Mouse (Mus musculus) T-helper 2 cell (primary cell): ENCODE data around the gene Galp.
"Not testable (repeated sequence)": the region's sequence is repeated elsewhere in the genome, so short reads cannot be mapped to it uniquely, and the experiment has no call there.

Experiments
- in situ Hi-C: fragments of 300-600 bp; cut with MboI, MseI; formaldehyde crosslinking; loops from one replicate; pipeline ENCODE4 v1.15.1; 2025; ENCODE audit warnings: high pct_unique_total_duplicates

Galp gene

DNA sequence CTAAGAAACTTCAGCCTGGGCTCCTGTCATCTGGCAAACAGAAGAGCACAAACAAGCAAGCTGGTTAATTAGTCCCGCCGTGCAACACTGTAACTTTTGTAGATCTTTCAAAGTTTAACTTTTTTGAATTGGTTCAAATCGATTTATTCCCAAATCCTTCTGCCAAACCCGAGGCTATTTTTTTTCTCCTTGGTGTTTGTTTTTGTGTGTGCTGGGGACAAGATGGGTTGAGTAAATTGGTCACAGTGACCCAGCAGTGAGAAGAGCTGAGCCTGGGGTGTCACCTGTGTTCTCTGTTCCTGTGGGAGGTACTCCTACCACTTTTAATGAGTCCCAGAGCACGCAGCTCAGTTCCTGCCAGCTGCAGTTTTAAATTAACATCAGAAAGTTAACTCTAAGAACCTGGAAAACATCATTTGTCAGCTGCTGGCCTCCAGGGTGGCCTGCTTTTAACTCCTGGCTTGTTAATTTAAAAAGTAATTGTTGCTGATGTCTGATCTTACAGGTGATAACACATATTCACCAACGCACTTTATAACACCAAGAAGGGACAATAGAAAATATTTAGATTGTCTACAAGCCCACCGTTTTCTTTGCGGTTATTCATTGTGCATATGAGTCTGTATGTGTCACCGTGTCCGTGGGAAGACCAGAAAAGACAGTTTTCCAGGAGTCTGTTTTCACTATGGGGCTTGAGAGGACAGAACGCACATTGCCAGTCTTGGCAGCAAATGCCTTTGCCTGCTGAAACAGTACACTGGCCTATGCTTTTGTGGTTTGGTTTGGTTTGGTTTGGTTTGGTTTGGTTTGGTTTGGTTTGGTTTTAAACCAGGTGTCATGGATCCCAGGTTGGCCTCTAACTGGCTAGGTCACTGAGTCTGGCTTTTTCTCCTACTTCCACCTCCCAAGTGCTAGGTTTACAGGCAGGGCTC lies 47.7 kb downstream of the Galp start:
- in situ Hi-C loops = no loop called here

- in situ Hi-C loops = no loop called here
Measured at GRCm38 (mm10) chr7:6252410-6252809, 55.5 kb downstream of the Galp start, which contains the start of gene Epp13. TSS of gene Epp13 (plus strand) at chr7:6252710.

- in situ Hi-C loops = no loop called here
Measured at GRCm38 (mm10) chr7:6254451-6254850, 57.6 kb downstream of the Galp start.

DNA sequence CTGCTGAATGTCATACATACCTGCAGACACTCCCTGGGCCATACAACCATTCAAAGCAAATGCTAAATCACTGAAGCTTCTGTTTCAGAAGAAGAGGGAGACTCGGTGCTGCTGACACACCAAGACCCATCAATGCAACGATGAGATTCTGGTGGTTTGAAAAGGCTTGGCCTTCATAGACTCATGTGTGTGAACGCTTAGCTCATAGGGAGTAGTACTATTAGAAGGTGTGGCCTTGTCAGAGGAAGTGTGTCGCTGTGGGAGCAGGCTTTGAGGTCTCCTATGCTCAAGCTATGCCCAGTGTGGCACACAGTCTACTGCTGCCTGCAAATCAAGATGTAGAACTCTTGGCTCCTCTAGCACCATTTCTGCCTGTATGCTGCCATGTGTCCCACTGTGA lies 60.5 kb downstream of the Galp start:
- in situ Hi-C loops = no loop called here

GRCm38 (mm10) chr7:6258232-6259220 lies 61.6 kb downstream of the Galp start:
- in situ Hi-C loops = no loop called here

DNA sequence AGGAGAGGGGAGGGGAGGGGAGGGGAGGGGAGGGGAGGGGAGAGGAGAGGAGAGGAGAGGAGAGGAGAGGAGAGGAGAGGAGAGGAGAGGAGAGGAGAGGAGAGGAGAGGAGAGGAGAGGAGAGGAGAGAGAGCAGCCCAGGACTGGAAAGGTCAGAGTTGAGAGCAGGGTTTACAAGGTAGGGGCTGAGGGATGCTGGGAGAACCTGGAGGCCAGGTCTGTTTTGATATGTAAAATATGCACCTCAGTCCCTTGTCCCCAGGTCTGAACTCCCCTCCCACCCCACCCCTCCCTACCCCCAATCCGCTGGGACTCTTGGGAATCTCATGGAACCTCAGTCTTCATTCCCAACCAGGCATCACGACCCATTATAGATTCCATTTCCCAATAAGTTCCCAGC lies 63.1 kb downstream of the Galp start:
- in situ Hi-C loops = not testable (repeated sequence)

DNA sequence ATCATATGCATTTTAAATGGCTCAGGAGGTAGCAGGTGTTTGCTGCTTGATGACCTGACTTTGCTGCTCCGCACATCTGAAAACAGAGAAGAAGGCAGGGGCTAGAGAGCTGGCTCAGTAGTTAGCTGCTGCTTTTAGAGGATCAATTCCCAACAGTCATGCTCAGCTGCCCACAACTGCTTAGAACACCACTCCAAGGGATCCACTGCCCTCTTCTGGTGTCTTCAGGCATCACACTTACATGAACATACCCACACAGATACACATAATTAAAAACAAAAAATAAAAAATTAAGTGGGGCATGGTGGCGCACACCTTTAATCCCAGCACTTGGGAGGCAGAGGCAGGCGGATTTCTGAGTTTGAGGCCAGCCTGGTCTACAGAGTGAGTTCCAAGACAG lies 65.2 kb downstream of the Galp start:
- in situ Hi-C loops = no loop called here

GRCm38 (mm10) chr7:6262984-6263383 lies 66.1 kb downstream of the Galp start:
- in situ Hi-C loops = no loop called here

- in situ Hi-C loops = no loop called here
Measured at GRCm38 (mm10) chr7:6265695-6266094, 68.8 kb downstream of the Galp start.
